Mouse (Mus musculus) cerebellum, adult 2 months (tissue): ENCODE data around the gene Fam228a.

Experiments used
- CTCF ChIP-seq: fragments of 200-500 bp; IDR thresholded peaks from 2 replicates; pipeline ENCODE4 v1.5.1; 2011; ENCODE audit warnings: low read depth, mild to moderate bottlenecking, control low read depth, low read length, moderate library complexity, borderline replicate concordance; ENCODE audit not compliant: insufficient read depth
- POLR2A ChIP-seq: fragments of 200-500 bp; IDR thresholded peaks from 2 replicates; pipeline ENCODE4 v1.6.1; 2011; ENCODE audit warnings: low read length, control low read depth, borderline replicate concordance; ENCODE audit not compliant: insufficient read depth

GRCm38 (mm10) chr12:4709926-4710325 is 28.3 kb downstream of the Fam228a start:
- TF ChIP-seq CTCF (no peak), POLR2A (no peak)
